Mouse (Mus musculus) adrenal gland, adult 8-10 months (tissue): ENCODE results near the gene 4930583I09Rik. TPM values are rescaled to one million over a fixed set of nuclear protein-coding genes. Genes with fewer than 3 reads are reported as not detected.

Source experiments
- DNase-seq: peaks from one replicate; pipeline ENCODE4 v3.0.0; 2022
- total RNA-seq, 4 experiments: library from RNA; stranded (reverse); gene quantifications; 2 replicates each; pipeline ENCODE4 v1.2.4; 2022

4930583I09Rik gene
- not detected for total RNA-seq

DNA sequence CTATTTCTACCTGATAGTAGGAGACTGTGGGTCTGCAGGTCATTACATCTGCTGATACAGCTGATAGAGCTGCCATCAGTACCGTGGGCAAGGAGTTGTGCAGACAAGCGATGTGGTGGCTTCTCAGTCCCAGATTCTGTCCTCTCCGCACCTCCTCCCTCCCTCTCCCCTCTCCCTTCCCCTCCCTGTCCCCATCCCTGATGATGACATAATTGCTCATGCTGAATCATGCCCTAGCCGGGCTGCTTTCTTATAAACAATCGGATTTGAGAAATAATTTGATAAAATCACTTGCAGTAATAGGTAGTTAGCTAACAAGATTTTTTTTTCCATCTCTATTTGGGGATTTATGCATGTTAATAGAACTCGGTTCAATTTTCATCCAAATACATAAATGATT lies at the start of gene 4930583I09Rik:
Gene 4930583I09Rik (minus strand): TSS at position 144 of the 400 bp plus-strand sequence.
- peak; percentile 5 for DNase-seq

DNA sequence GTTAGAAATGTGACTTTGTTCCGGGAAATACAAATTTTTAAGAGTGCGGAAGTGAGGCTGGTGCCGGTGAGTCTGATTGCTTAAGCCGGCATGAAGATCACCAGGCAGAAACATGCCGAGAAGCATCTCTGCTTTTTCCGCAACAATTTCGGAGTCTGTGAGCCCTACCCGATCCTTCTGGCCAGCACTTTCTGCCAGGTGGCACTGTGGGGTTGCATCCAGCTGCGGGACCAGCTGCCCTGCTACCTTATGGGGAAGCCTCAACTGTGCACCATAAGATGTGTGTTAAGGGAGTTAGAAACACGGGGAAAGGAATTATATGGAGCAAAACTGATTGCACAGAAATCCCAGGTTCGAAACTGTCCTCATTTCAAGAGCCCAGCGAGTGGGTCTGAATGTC lies 40.2 kb upstream of the 4930583I09Rik start:
- no peak for DNase-seq

DNA sequence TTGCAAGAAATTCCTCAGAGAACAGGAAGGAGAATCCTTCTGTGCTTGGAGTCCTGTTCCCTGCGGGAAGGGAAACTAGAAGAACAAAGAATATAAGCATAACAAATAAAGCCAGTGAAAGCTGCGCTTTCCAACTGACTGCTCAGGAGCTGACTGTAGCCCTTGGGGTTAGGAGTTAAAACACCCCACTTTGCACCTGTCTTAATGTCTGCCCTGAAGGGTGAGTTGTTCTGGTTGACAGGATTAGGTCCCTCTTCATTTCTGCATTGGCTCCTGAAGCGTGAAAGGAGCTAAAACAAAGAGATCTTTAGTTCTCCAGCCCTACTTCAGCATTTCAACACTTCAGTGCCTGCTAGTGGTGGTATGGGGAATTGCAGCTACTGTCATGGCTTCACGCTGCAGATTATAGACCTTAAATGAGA lies 37.8 kb upstream of the 4930583I09Rik start:
- no peak for DNase-seq

- DNase-seq = no peak
Observed at GRCm38 (mm10) chr17:64863817-64864216, 27.9 kb upstream of the 4930583I09Rik start.

GRCm38 (mm10) chr17:64860963-64861362 lies 25.1 kb upstream of the 4930583I09Rik start:
- DNase-seq = no peak

DNA sequence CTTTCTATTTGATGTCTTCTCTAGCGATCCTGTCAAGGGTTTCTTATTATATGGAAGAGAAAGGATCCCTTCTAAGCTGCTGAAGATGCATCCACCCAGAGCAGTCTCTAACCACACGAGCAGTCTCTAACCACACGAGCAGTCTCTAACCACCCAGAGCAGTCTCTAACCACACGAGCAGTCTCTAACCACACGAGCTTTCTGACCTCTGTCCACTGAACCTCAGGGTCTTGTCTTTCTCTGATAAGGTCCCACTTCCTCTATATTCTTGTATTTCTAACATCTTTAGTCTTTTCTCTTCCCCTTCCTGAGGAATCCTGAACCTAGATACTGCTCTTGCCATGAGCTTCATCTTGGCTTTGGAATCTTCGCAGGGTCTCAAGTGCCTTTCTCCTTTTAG lies 23.0 kb upstream of the 4930583I09Rik start:
- no peak for DNase-seq

DNA sequence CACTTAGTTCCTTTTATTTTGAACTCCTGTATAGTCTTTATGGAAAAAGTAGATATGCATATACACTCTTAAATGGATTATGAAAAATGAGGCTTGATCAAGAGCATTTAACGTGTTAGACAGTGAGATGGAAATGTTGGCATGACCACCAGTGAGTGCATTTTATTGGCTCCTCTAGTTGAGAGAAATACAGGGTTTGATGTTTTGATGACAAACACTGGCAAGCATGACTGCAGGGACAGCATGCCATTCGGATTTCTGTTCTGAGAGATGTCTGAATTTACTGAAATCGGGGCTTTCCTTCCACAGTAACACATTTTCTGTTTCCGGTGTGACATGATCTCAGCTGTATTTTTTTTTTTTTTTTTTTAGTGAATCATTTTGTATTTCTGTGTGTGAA lies 12.2 kb upstream of the 4930583I09Rik start:
- DNase-seq = no peak

DNA sequence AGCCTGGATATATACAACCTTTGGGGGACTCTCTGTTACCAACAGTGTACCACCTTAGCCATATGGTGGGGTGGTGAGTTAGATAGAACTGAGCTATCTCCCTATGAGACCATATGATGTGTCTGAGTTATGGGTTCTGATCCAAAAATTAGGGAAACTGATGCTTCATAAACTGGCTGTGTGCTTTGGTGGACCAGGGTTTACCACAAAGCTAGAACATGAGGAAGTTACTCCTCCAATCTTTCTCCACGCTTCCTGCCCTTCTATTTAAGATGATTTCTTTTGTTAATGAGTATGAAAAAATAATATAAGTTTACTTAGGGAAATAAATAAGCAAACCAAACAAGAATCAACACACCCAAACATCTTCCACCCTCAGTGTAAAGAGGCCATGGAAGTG lies 10.8 kb upstream of the 4930583I09Rik start:
- no peak for DNase-seq

DNA sequence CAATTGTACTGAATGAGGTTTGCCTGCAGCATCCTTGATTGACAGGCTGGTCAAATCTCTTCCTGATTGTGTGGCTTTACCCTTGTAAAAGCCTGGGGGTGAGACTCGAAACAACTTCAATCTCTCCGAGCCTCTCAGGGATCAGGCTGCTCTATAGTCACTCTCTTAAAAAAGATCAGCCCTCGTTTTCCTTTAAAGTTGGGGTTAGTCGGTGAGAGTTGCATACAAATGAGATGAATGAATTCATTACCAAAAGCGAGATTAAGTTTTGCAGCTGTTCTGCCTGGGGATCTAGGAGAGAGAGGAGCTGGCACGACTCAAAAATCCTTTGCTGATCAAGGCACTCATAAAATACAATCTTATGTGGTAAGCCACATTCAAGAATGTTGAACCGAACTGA lies 1.0 kb upstream of the 4930583I09Rik start:
- no peak for DNase-seq

DNA sequence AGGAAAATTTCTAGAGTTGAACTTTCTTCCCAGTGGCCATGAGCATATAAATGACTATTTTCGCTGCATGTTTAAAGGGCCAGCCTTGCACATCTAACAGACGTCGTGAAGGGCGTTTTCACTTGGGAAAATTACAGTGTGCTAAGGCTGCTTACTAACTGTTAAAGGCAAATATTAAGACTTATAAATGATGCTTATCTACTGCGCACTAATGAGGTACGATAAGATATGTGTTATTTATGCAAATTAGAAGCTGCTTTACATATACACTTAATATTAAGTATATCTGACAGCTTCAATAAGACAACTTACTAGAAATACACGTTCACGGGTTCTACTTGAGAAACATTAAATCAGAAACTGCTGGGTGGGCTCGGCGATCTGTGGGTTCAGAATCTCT lies 481 bp upstream of the 4930583I09Rik start:
- no peak for DNase-seq

GRCm38 (mm10) chr17:64833906-64834490 lies 1.9 kb downstream of the 4930583I09Rik start:
- DNase-seq = no peak

- DNase-seq = no peak
Observed at GRCm38 (mm10) chr17:64833071-64833470, 2.8 kb downstream of the 4930583I09Rik start.

DNA sequence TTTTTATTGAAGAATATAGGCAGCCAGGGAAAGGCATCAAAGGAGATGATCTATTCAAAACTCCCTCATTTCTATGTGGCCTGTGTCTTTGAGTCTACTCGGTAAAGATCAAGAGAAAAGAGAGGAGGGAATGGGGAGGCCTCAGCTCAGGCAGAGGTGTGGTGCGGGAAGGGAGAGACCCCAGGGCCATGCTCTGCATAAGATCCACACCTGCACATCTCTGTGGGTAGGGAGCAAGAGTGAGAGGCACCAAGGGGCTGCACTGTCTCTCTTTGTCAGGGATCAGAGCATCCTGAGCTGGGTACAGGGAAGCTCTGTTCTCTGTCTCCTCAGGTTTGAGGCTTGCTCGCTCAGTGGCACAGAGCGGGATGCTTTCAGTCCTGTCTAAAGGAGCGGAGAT lies 8.4 kb downstream of the 4930583I09Rik start:
- DNase-seq = no peak

DNA sequence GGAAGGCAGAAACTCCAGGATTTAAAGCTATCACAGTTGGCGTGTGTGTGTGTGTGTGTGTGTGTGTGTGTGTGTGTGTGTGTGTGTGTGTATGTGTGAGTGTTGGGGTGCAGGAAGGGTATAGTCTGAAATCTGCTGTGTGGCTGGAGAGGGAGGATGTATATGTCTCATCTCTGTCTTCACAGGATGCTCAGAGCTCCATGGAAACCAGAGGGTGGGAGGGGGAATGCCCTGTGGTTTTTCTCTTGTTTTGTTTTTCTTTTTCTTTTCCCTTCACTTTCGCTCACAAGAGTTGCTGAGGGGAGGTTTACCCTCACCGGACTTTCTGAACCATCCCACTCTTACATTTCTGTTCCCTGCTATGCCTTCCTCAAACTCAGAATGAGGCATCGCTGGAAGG lies 9.0 kb downstream of the 4930583I09Rik start:
- DNase-seq = no peak

DNA sequence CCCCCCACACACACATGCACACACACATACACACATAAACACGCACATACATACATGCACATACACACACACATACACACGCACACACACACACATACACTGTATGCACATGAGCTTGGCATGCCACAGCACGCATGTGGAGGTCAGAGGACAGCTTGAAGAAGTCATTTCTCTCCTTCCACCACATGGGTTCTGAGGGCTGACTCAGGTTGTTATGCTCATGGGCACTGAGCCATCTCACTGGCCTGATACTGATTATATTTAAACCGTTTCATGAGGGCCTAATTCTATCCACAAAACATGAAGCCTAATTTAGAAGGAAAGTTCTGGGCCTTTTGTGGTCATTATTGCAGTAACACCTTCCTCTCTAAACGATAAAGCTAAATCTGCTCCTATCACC lies 13.3 kb downstream of the 4930583I09Rik start:
- no peak for DNase-seq

GRCm38 (mm10) chr17:64820841-64821593 lies 14.9 kb downstream of the 4930583I09Rik start:
- DNase-seq = no peak

GRCm38 (mm10) chr17:64816298-64816697 lies 19.6 kb downstream of the 4930583I09Rik start:
- DNase-seq = no peak

GRCm38 (mm10) chr17:64815806-64816205 lies 20.1 kb downstream of the 4930583I09Rik start:
- DNase-seq = no peak

GRCm38 (mm10) chr17:64813568-64813967 lies 22.3 kb downstream of the 4930583I09Rik start:
- no peak for DNase-seq

DNA sequence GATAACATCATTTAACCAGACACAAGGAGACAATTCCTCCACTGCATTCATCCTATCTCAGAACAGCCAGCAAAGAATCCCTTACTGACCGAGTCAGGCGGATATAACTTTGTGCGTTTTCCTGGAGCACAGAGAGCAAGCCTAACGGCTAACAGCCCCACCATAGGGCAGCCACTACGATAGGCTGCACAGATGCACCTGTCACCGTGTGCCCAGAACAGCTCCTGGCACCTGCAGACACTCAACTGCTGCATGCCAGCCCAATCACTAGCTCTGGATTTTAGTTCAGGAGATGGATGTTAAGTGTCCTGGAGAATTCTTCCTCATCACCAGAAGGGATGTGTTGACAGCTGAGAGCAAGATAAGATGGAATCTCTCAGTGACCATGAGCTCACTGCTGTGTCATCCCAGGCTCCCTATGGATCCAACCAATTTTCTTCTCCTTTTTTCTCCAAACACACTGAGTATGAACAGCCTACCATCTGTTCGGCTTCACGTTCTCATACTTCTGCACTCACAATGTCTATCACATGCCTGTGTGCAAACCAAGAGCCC lies 29.8 kb downstream of the 4930583I09Rik start:
- no peak for DNase-seq

DNA sequence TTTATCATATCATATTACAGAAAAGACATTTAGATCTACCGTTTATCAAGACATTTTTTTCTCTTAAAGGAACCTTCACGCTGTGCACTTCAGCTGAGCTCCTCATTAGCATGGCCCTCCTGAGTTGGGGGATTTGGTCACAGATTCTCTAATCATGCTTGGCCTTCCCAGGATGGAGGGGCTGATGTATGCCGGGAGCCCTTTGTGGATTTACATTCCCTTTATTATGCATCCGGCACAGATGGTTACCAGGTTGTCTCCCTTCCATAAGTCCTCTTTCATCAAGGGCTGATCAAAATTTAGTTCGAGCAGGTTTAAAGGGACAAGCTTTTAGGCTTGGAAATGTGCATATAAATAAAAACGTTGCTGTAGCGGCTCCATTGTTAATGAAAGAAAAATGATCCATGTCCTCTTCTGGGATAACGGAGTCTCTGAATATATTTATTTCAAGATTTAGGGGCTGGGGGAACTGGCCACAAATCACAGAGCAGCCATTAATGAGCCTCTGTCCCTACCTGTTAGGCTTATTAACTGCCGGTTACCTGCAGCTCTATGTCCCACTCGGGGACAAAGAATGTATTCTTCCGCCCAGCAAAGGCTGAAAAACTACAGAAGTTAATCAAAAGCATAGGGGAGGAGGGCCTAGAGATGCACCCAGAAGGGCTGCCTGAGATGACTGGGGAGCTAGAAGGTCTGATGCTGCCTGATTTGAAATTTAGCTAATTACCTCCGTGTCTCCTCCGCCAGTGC lies 31.3 kb downstream of the 4930583I09Rik start:
- no peak for DNase-seq

DNA sequence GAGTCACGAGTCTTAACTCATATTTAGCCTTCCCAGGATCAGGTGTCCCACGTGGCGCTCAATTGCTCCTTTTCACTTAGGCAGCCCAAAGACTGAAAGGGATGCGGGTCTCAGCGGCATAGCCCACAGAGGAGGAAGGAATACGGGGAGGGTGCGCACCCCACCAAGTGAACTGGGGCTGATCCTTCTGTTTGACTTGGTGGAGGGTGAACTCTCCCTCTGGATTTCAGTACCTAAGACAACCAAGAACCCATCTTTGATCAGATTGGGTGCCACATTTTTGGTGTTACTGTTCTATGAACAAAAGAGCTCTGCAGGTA lies 33.0 kb downstream of the 4930583I09Rik start:
- no peak for DNase-seq

GRCm38 (mm10) chr17:64802168-64802955 lies 33.5 kb downstream of the 4930583I09Rik start:
- DNase-seq = no peak
